In genomic region chr2:32625873-32626694, GRCm38 (mm10) we compare ENCODE assay signal across 10 mouse cellular contexts. TPM values are rescaled to one million over a fixed set of nuclear protein-coding genes. Genes with fewer than 3 reads are reported as not detected.
DNase-seq lines count a peak whose midpoint lies in the region; ATAC-seq and TF ChIP-seq lines count a peak whose summit lies in the region.
"Had no signal": no experiment of that assay in that cellular context is flagged by ENCODE, and none has a peak within 500 bp of the region (broad histone marks: within the 10 kb centered on the region; RNA-seq: fewer than 3 reads in every experiment).

No protein-coding gene starts in this region.

- no peaks in the 10 kb centered on the region for H3K36me3 ChIP-seq in intestine, postnatal 0 days (ENCODE audit: control insufficient read depth, insufficient read depth)
- H3K36me3 ChIP-seq in midbrain, embryonic 11.5 days (ENCODE audit: control insufficient read depth, insufficient read depth, low read length) = no peaks in the 10 kb centered on the region

- TF ChIP-seq CTCF in intestine, postnatal 0 days (IDR thresholded peaks at IDR 0.05; ENCODE audit: low read depth) = no peak

- intact Hi-C loops in gastrocnemius, postnatal 36 days (cut with DNase I) = no loop called here

- WGBS in intestine, postnatal 0 days = 47% methylated on average over 5 of the region's 5 CpGs
- 64% methylated on average over 5 of the region's 5 CpGs for WGBS in midbrain, embryonic 11.5 days

- H3K27ac ChIP-seq in intestine, postnatal 0 days (ENCODE audit: low read depth, low read length) = peak overlapping the region; percentile 54; the same call in 1 of the 2 replicates
- H3K27ac ChIP-seq in midbrain, embryonic 11.5 days (ENCODE audit: low read depth, low read length) = no peak overlapping the region

- no peak for ATAC-seq in intestine, postnatal 0 days
- no peak for ATAC-seq in midbrain, embryonic 11.5 days (ENCODE audit: low FRiP score)

- peaks cover 10% of the 10 kb centered on the region; the same call in 1 of the 2 replicates for H3K4me1 ChIP-seq in intestine, postnatal 0 days (replicated peaks; ENCODE audit: control insufficient read depth, insufficient read depth, low read length)
- peaks cover 25% of the 10 kb centered on the region for H3K4me1 ChIP-seq in midbrain, embryonic 11.5 days (ENCODE audit: control insufficient read depth, insufficient read depth, low read length)

- peak; percentile 69 to 70 for DNase-seq in left cerebral cortex, adult 18-20 months (ENCODE audit: low spot score in 2 of 2)
- no peak for DNase-seq in left cerebral cortex, adult 11 months (ENCODE audit: low spot score)
- DNase-seq in cerebellum, postnatal 10 days = peak; percentile 65 to 72
- peak; percentile 72 to 75 for DNase-seq in gastrocnemius, postnatal 36 days
- no peak for DNase-seq in midbrain, embryonic 11.5 days (ENCODE audit: low spot score, missing footprints)
- peak; percentile 67 for DNase-seq in testis, postnatal 10 days (ENCODE audit: low spot score)
- no peak for DNase-seq in urinary bladder, postnatal 4 days (ENCODE audit: low spot score in 2 of 2)

- H3K4me3 ChIP-seq in intestine, postnatal 0 days (ENCODE audit: low read depth, low read length) = no peak overlapping the region
- no peak overlapping the region for H3K4me3 ChIP-seq in midbrain, embryonic 11.5 days (ENCODE audit: low read depth, low read length)

- no peak overlapping the region for H3K9ac ChIP-seq in intestine, postnatal 0 days (ENCODE audit: low read depth, low read length)
- H3K9ac ChIP-seq in midbrain, embryonic 11.5 days (ENCODE audit: low read length) = peak overlapping the region; percentile 56

- peak overlapping the region; percentile 55; the same call in 1 of the 2 replicates for H3K4me2 ChIP-seq in intestine, postnatal 0 days (replicated peaks; ENCODE audit: low read depth)
- peak overlapping the region; percentile 43 for H3K4me2 ChIP-seq in midbrain, embryonic 11.5 days

- no peaks in the 10 kb centered on the region for H3K9me3 ChIP-seq in intestine, postnatal 0 days (ENCODE audit: control insufficient read depth)
- H3K9me3 ChIP-seq in midbrain, embryonic 11.5 days (ENCODE audit: control insufficient read depth, low read length) = no peaks in the 10 kb centered on the region
- H3K9me3 ChIP-seq: G1E had no signal

- no peaks in the 10 kb centered on the region for H3K27me3 ChIP-seq in intestine, postnatal 0 days (replicated peaks; ENCODE audit: control insufficient read depth, insufficient read depth, low read length)
- no peaks in the 10 kb centered on the region for H3K27me3 ChIP-seq in midbrain, embryonic 11.5 days (ENCODE audit: control insufficient read depth, insufficient read depth, low read length)

RNA-seq across cellular contexts. Expression of gene Ak1, which starts 4.5 kb away (rescaled TPM):
- 100 to 1,000 TPM; 151 to 160 TPM for total RNA-seq in left cerebral cortex, adult 18-20 months (2021)
- total RNA-seq in gastrocnemius, postnatal 36 days (2021) = 1,000 to 10,000 TPM; 1,818 to 2,240 TPM
- 10.5 and 12.1 TPM in 2 replicates for polyA plus RNA-seq in intestine, postnatal 0 days (2015; fragmentation: Nextera tagmentation; extraction: Ambion mirVana)
- 18.3 and 22.0 TPM in 2 replicates for polyA plus RNA-seq in midbrain, embryonic 11.5 days (2014; fragmentation: Nextera tagmentation; extraction: Ambion mirVana)

RNA-seq across cellular contexts. Expression of gene Eng, which starts 20.3 kb away (rescaled TPM):
- 10 to 100 TPM; 18.4 to 19.9 TPM for total RNA-seq in left cerebral cortex, adult 18-20 months (2021)
- 10 to 100 TPM; 23.9 to 26.7 TPM for total RNA-seq in gastrocnemius, postnatal 36 days (2021)
- polyA plus RNA-seq in intestine, postnatal 0 days (2015; fragmentation: Nextera tagmentation; extraction: Ambion mirVana) = 32.2 and 34.1 TPM in 2 replicates
- polyA plus RNA-seq in midbrain, embryonic 11.5 days (2014; fragmentation: Nextera tagmentation; extraction: Ambion mirVana) = 20.5 and 22.7 TPM in 2 replicates

RNA-seq across cellular contexts. Expression of gene St6galnac6, which starts 26.6 kb away (rescaled TPM):
- total RNA-seq in left cerebral cortex, adult 18-20 months (2021) = 100 to 1,000 TPM; 113 to 130 TPM
- 10 to 100 TPM; 34.9 to 46.5 TPM for total RNA-seq in gastrocnemius, postnatal 36 days (2021)
- 8.3 and 9.1 TPM in 2 replicates for polyA plus RNA-seq in intestine, postnatal 0 days (2015; fragmentation: Nextera tagmentation; extraction: Ambion mirVana)
- 3.4 and 4.5 TPM in 2 replicates for polyA plus RNA-seq in midbrain, embryonic 11.5 days (2014; fragmentation: Nextera tagmentation; extraction: Ambion mirVana)

RNA-seq across cellular contexts. Expression of gene St6galnac4, which starts 39.2 kb away (rescaled TPM):
- total RNA-seq in left cerebral cortex, adult 18-20 months (2021) = 10 to 100 TPM; 40.6 TPM
- 10 to 100 TPM; 14.1 to 21.7 TPM for total RNA-seq in gastrocnemius, postnatal 36 days (2021)
- 5.7 and 6.6 TPM in 2 replicates for polyA plus RNA-seq in intestine, postnatal 0 days (2015; fragmentation: Nextera tagmentation; extraction: Ambion mirVana)
- polyA plus RNA-seq in midbrain, embryonic 11.5 days (2014; fragmentation: Nextera tagmentation; extraction: Ambion mirVana) = 13.2 and 13.6 TPM in 2 replicates

RNA-seq across cellular contexts. Expression of gene 9430097D07Rik, which starts 50.6 kb away (rescaled TPM):
- total RNA-seq in left cerebral cortex, adult 18-20 months (2021) = under 1 TPM; 0.79 to 0.82 TPM
- total RNA-seq in gastrocnemius, postnatal 36 days (2021) = not detected
- polyA plus RNA-seq in intestine, postnatal 0 days (2015; fragmentation: Nextera tagmentation; extraction: Ambion mirVana) = 0.14 TPM in 1 of 2 replicates, not detected in the other
- 0.25 and 0.49 TPM in 2 replicates for polyA plus RNA-seq in midbrain, embryonic 11.5 days (2014; fragmentation: Nextera tagmentation; extraction: Ambion mirVana)
- polyA plus RNA-seq: G1E; gonadal fat pad, adult 2 months had no signal

Comparison
In these comparisons a context has a peak if more than half of its experiments do, and no peak if none do; other contexts are left out.
1. DNase-seq: peak in left cerebral cortex, adult 18-20 months (2 of 2), cerebellum, postnatal 10 days (2 of 2), gastrocnemius, postnatal 36 days (2 of 2) and testis, postnatal 10 days (single experiment); none in left cerebral cortex, adult 11 months (single experiment), midbrain, embryonic 11.5 days (single experiment) and urinary bladder, postnatal 4 days (0 of 2).
2. RNA of gene Ak1, which starts 4.5 kb away (total RNA-seq): 1,818 to 2,240 TPM in gastrocnemius, postnatal 36 days; 151 to 160 TPM in left cerebral cortex, adult 18-20 months; every median in the first group is over 10 times any median in the second.